9 mouse cellular contexts compared by ENCODE assay signal in the genomic region with DNA sequence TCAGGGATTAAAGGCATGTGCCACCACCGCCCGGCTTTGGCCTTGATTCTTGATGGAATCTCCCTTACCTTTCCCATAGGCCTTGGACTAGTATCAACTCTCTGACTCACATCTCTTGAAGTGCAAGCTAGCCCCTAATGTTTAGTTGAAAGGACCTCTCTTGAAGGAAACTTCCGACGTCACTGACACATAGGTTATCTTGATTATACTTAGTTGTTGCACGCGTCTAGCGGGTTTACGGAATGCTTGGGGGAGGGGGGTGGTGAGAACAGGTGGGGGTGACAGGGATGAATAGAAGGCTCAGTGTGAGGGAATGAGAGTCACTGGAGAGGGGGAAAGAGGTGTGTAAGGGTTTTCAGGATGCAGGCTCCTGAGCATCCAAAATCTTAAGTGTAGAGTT. TPM values are rescaled to one million over a fixed set of nuclear protein-coding genes. Genes with fewer than 3 reads are reported as not detected.
"Had no signal": no experiment of that assay in that cellular context is flagged by ENCODE, and none has a peak within 500 bp of the region (broad histone marks: within the 10 kb centered on the region; RNA-seq: fewer than 3 reads in every experiment).

No protein-coding gene starts in this region.

- H3K9me3 ChIP-seq: limb, embryonic 15.5 days; midbrain, embryonic 13.5 days; neural tube, embryonic 15.5 days had no signal

- H3K27ac ChIP-seq: limb, embryonic 15.5 days; stomach, postnatal 0 days had no signal

RNA-seq across cellular contexts. Expression of gene Pkd2l1, which starts 45.3 kb away (rescaled TPM):
- total RNA-seq: megakaryocyte progenitor cell, adult 5-6 weeks had no signal
- polyA plus RNA-seq: kidney, embryonic 16.5 days; limb, embryonic 11.5 days; limb, embryonic 15.5 days; lung, embryonic 16.5 days; stomach, postnatal 0 days; urinary bladder, adult 2 months had no signal

RNA-seq across cellular contexts. Expression of gene Scd3, which starts 56.1 kb away (rescaled TPM):
- total RNA-seq: megakaryocyte progenitor cell, adult 5-6 weeks had no signal
